Mouse (Mus musculus) heart, embryonic 13.5 days (tissue): ENCODE data around the gene Susd1. TPM values are rescaled to one million over a fixed set of nuclear protein-coding genes. Genes with fewer than 3 reads are reported as not detected.

Source experiments
- ATAC-seq: fragments of 200-750 bp; cut with Nextera tagmentation; 2 replicates; pipeline ENCODE4 v1.8.0; 2017; ENCODE audit warnings: moderate TSS enrichment; ENCODE audit not compliant: insufficient number of reproducible peaks, low FRiP score, low TSS enrichment; ENCODE audit errors: extremely low read depth
- H3K27ac ChIP-seq: fragments of 300-500 bp; sonication (generic); replicated peaks from 2 replicates; pipeline ENCODE4 v1.5.1; 2015; ENCODE audit warnings: moderate library complexity, mild to moderate bottlenecking, inconsistent platforms
- H3K27me3 ChIP-seq: fragments of 300-500 bp; sonication (generic); replicated peaks from 2 replicates; pipeline ENCODE4 v1.6.1; 2015; ENCODE audit warnings: mild to moderate bottlenecking, inconsistent platforms
- H3K36me3 ChIP-seq: fragments of 300-500 bp; sonication (generic); 2 replicates; pipeline ENCODE4 v1.6.1; 2015; ENCODE audit warnings: mild to moderate bottlenecking, inconsistent platforms
- H3K4me1 ChIP-seq: fragments of 300-500 bp; sonication (generic); 2 replicates; pipeline ENCODE4 v1.6.1; 2015; ENCODE audit warnings: inconsistent platforms
- H3K4me2 ChIP-seq: fragments of 300-500 bp; sonication (generic); 2 replicates; pipeline ENCODE4 v1.6.1; 2015; ENCODE audit warnings: inconsistent platforms, mild to moderate bottlenecking, moderate library complexity
- H3K4me3 ChIP-seq: fragments of 300-500 bp; sonication (generic); 2 replicates; pipeline ENCODE4 v1.5.1; 2015; ENCODE audit warnings: moderate library complexity, mild to moderate bottlenecking, inconsistent platforms
- H3K9ac ChIP-seq: fragments of 300-500 bp; sonication (generic); 2 replicates; pipeline ENCODE4 v1.6.1; 2015; ENCODE audit warnings: inconsistent platforms, mild to moderate bottlenecking, moderate library complexity
- H3K9me3 ChIP-seq: fragments of 300-500 bp; sonication (generic); 2 replicates; pipeline ENCODE4 v1.6.1; 2016; ENCODE audit warnings: inconsistent platforms
- WGBS: fragments of 180-500 bp; shearing (Covaris S2); methylation state at CpG from one replicate; pipeline ENCODE4 v1.1.7; 2015; ENCODE audit warnings: mixed read lengths; 5-methylcytosine and 5-hydroxymethylcytosine counted together
- polyA plus RNA-seq: library from polyadenylated mRNA; unstranded; fragments of >200 nt; fragmentation: Nextera tagmentation; extraction: Ambion mirVana; gene quantifications from 2 replicates; pipeline ENCODE4 v1.2.1, GENCODE M21; 2015

Gene Susd1
- polyA plus RNA-seq, 1 experiment from 2014 or later = 7.4 TPM

GRCm38 (mm10) chr4:59360704-59361103 is 77.7 kb downstream of the Susd1 start:
- no peak overlapping the region for H3K9ac ChIP-seq
- H3K4me3 ChIP-seq = peak overlapping the region; percentile 24; the same call in 1 of the 2 replicates
- H3K4me2 ChIP-seq = peak overlapping the region; percentile 57
- H3K27me3 ChIP-seq = no peaks in the 10 kb centered on the region
- WGBS = 3% methylated on average over 15 of the region's 15 CpGs
- H3K9me3 ChIP-seq = no peaks in the 10 kb centered on the region
- no peak overlapping the region for H3K27ac ChIP-seq
- H3K36me3 ChIP-seq = 0 out of 2 replicates have a peak, but pooled peaks cover under 1% of the 10 kb centered on the region
- no peak for ATAC-seq
- peaks cover 42% of the 10 kb centered on the region for H3K4me1 ChIP-seq

DNA sequence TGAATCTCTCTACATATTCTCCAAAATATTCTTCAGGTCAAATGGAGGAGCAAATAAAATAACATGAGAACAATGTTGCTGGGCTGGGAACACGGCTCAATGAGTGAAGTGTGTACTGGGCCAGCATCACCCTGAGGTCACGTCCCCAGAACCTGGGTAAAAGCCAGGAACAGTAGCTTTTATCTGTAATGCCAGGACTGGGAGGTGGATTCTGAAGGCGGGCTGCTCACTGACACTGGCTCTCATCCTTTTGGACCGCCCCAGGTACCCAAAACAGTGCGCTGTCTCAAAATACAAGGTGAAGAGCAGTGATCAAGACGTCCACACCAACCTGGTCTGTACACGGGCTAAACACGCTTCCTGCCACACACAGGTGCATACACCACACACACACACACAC is 78.5 kb downstream of the Susd1 start:
- H3K27me3 ChIP-seq = no peaks in the 10 kb centered on the region
- peaks cover 35% of the 10 kb centered on the region for H3K4me1 ChIP-seq
- H3K4me3 ChIP-seq = no peak overlapping the region
- H3K27ac ChIP-seq = no peak overlapping the region
- H3K9ac ChIP-seq = no peak overlapping the region
- 77% methylated on average over 8 of the region's 8 CpGs for WGBS
- ATAC-seq = no peak
- H3K9me3 ChIP-seq = no peaks in the 10 kb centered on the region
- 0 out of 2 replicates have a peak, but pooled peaks cover 6% of the 10 kb centered on the region for H3K36me3 ChIP-seq
- H3K4me2 ChIP-seq = no peak overlapping the region

DNA sequence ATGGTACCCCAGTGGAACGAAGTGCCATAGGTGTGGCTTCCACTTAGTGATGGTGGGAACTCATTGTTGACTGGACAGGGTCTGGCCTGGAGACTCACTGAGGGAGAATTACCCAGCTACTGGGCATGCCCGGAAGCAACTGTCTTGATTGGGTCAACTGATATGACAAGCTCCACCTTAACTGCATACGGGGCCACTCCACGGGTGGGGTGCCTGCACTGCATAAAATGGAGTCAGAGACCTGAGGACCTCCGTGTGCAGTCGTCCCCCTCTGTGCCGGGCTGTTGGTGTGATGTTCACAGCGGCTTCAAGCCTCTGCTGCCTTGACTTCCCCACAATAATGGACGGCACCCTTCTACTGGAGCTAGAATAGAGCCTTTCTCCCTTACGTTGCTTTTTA is 79.5 kb downstream of the Susd1 start:
- H3K4me3 ChIP-seq = no peak overlapping the region
- H3K27ac ChIP-seq = no peak overlapping the region
- no peaks in the 10 kb centered on the region for H3K9me3 ChIP-seq
- peaks cover 25% of the 10 kb centered on the region for H3K4me1 ChIP-seq
- H3K4me2 ChIP-seq = no peak overlapping the region
- WGBS = 83% methylated on average over 10 of the region's 10 CpGs
- H3K9ac ChIP-seq = no peak overlapping the region
- ATAC-seq = no peak
- no peaks in the 10 kb centered on the region for H3K27me3 ChIP-seq
- H3K36me3 ChIP-seq = 0 out of 2 replicates have a peak, but pooled peaks cover 6% of the 10 kb centered on the region

DNA sequence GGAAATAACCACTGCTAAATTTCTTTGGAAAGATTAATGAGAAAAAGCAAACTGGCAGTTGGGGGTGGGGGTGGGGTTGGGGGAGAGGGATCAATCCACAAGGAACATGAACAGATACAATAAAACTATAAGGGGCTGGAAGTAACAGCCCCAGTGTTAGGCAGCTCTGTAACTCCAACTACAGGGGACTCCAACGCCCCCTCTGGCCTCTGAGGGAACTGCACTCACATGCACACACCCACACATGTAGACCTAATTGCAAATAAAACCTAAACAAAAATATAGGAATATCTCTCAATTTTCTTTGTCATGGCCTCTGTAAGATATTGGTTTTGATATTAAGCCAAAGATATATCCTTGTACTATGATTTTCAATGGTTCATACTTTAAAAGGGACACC is 83.0 kb downstream of the Susd1 start:
- Histone ChIP-seq H3K27me3 (no peaks in the 10 kb centered on the region), H3K4me1 (peaks cover 4% of the 10 kb centered on the region; the same call in 1 of the 2 replicates), H3K4me2 (no peak overlapping the region), H3K9ac (no peak overlapping the region), H3K9me3 (no peaks in the 10 kb centered on the region), H3K36me3 (0 out of 2 replicates have a peak, but pooled peaks cover 9% of the 10 kb centered on the region), H3K27ac (no peak overlapping the region), H3K4me3 (no peak overlapping the region)
- no peak for ATAC-seq
- 42% methylated on average over 1 of the region's 1 CpGs for WGBS

DNA sequence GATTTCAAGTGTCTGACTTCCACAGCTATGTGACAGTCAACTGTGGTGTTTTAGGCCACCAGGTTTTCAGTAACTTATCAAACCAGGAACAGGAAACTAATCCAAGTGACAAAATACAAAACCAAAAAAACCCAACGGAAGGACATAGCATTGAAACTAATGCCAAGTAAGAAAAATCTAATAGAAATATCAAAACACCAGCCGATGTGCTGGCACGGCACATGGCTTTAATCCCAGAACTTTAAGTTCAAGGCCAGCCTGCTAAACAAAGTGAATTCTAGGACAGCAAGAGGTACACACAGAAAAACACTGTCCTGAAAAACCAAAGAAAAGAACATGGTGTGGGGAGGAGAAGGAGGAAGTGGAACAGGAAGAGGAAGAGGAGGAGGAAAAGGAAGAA is 83.8 kb downstream of the Susd1 start:
- 82% methylated on average over 3 of the region's 3 CpGs for WGBS
- Histone ChIP-seq H3K36me3 (0 out of 2 replicates have a peak, but pooled peaks cover 9% of the 10 kb centered on the region), H3K27me3 (no peaks in the 10 kb centered on the region), H3K27ac (no peak overlapping the region), H3K4me2 (no peak overlapping the region), H3K9me3 (no peaks in the 10 kb centered on the region), H3K4me3 (no peak overlapping the region), H3K4me1 (peaks cover 5% of the 10 kb centered on the region), H3K9ac (no peak overlapping the region)
- ATAC-seq = no peak

DNA sequence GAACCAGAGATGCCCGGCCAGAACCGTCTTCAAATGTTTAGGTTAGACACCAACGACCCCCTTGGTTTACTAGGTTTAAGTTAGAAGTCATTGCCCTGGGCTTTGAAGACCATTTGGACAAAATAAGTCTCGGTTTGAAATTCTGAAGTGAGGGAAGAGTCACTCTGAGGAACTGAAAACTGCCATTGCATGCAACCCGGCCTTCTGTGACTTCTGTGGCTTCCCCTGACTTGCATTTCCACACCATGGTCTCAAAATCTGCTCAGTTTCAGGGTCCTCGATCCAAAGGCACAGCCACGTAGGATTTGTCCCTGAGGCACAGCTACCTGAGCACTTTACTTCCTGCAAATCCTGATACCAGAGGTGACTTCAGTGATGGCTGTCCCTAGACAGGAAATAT is 86.5 kb downstream of the Susd1 start:
- no peak overlapping the region for H3K9ac ChIP-seq
- H3K36me3 ChIP-seq = 0 out of 2 replicates have a peak, but pooled peaks cover 9% of the 10 kb centered on the region
- H3K4me1 ChIP-seq = peaks cover 13% of the 10 kb centered on the region
- ATAC-seq = no peak
- H3K4me2 ChIP-seq = no peak overlapping the region
- no peak overlapping the region for H3K4me3 ChIP-seq
- H3K27ac ChIP-seq = no peak overlapping the region
- no peaks in the 10 kb centered on the region for H3K27me3 ChIP-seq
- whole genome bisulfite sequencing = 81% methylated on average over 7 of the region's 7 CpGs
- H3K9me3 ChIP-seq = no peaks in the 10 kb centered on the region

DNA sequence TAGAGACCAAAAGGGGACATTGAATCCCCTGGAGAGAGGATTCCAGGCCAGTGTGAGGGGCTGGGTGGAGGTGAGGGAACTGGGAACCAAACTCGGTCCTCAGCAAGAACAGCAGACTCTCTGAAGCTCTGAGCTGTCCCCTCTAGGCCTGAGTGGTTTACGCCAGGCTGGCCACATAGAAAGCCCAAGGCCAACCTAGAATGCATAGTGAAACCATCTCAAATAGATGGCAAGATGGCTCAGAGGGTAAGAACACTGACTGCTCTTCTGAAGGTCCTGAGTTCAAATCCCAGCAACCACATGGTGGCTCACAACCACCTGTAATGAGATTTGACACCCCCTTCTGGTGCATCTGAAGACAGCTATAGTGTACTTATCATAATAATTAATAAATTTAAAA is 88.1 kb downstream of the Susd1 start:
- H3K4me3 ChIP-seq = no peak overlapping the region
- no peaks in the 10 kb centered on the region for H3K27me3 ChIP-seq
- no peak overlapping the region for H3K4me2 ChIP-seq
- no peaks in the 10 kb centered on the region for H3K9me3 ChIP-seq
- peaks cover 13% of the 10 kb centered on the region for H3K4me1 ChIP-seq
- no peak for ATAC-seq
- WGBS = 91% methylated on average over 2 of the region's 2 CpGs
- H3K27ac ChIP-seq = no peak overlapping the region
- H3K9ac ChIP-seq = no peak overlapping the region
- 0 out of 2 replicates have a peak, but pooled peaks cover 5% of the 10 kb centered on the region for H3K36me3 ChIP-seq

- Histone ChIP-seq H3K27ac (peak overlapping the region; percentile 46), H3K9me3 (no peaks in the 10 kb centered on the region), H3K9ac (no peak overlapping the region), H3K4me3 (no peak overlapping the region), H3K36me3 (0 out of 2 replicates have a peak, but pooled peaks cover 2% of the 10 kb centered on the region), H3K4me1 (peaks cover 13% of the 10 kb centered on the region), H3K27me3 (no peaks in the 10 kb centered on the region), H3K4me2 (peak overlapping the region; percentile 18; the same call in 1 of the 2 replicates)
- 24% methylated on average over 7 of the region's 7 CpGs for WGBS
- ATAC-seq = no peak
Measured at GRCm38 (mm10) chr4:59349425-59350185, 88.8 kb downstream of the Susd1 start.

- WGBS = 0% methylated on average over 3 of the region's 3 CpGs
Measured at GRCm38 (mm10) chr4:59340714-59341113, 97.7 kb downstream of the Susd1 start.

GRCm38 (mm10) chr4:59340046-59340445 is 98.4 kb downstream of the Susd1 start:
- WGBS = 71% methylated on average over 5 of the region's 5 CpGs
- Histone ChIP-seq H3K4me3 (no peak overlapping the region), H3K9me3 (no peaks in the 10 kb centered on the region), H3K27me3 (no peaks in the 10 kb centered on the region), H3K27ac (no peak overlapping the region), H3K36me3 (no peaks in the 10 kb centered on the region), H3K4me2 (no peak overlapping the region), H3K9ac (no peak overlapping the region), H3K4me1 (peaks cover 31% of the 10 kb centered on the region)
- no peak for ATAC-seq

More at GRCm38 (mm10) chr4:59340714-59341113, 97.7 kb downstream of the Susd1 start:
- Histone ChIP-seq H3K4me1 (peaks cover 27% of the 10 kb centered on the region), H3K27me3 (no peaks in the 10 kb centered on the region), H3K9me3 (no peaks in the 10 kb centered on the region), H3K27ac (no peak overlapping the region), H3K36me3 (no peaks in the 10 kb centered on the region), H3K4me2 (no peak overlapping the region), H3K4me3 (no peak overlapping the region), H3K9ac (no peak overlapping the region)
- no peak; the same call in 1 of the 2 replicates for ATAC-seq

DNA sequence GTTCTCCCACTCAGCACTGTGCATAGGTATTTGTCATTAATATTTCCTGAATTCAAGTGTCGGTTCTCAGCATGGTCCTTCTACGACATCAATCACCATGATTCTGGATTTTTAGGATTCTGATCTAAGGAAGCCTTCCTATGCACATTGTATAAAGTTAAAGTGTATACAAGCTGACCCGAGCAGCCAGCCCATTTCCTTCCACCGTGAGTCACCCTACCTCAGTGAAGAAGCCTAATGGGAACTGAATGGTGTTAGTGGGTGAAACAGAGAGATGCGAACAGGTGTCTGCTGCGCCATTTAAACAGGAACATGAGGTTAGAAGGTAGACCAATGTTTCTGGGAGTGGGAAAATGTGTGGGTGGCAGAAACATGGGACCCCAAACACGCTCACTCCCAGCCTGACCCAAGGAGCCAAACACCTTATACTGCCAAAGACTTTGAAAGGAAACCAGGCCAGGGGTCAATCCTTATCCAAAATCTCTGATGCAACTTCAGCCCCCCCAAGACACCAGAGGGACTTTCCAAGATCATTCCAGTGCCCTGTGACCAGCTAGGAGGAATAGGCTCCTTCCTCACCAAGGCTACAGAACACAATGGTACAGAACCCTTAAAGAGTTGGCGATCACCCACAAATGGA is 99.4 kb downstream of the Susd1 start:
- Histone ChIP-seq H3K4me3 (no peak overlapping the region), H3K27ac (no peak overlapping the region), H3K4me1 (peaks cover 31% of the 10 kb centered on the region), H3K9me3 (no peaks in the 10 kb centered on the region), H3K4me2 (no peak overlapping the region), H3K27me3 (no peaks in the 10 kb centered on the region), H3K36me3 (no peaks in the 10 kb centered on the region), H3K9ac (no peak overlapping the region)
- ATAC-seq = no peak
- 88% methylated on average over 8 of the region's 8 CpGs for WGBS
